Mouse (Mus musculus): Measurements from ENCODE around the gene Msto1. TPM values are rescaled to one million over a fixed set of nuclear protein-coding genes. Genes with fewer than 3 reads are reported as not detected.
"Not testable (repeated sequence)": the region's sequence is repeated elsewhere in the genome, so short reads cannot be mapped to it uniquely, and the experiment has no call there.

The Msto1 gene
- 10 to 100 TPM; 21.4 to 25.6 (median 23.9) TPM for total RNA-seq (2022)

DNA sequence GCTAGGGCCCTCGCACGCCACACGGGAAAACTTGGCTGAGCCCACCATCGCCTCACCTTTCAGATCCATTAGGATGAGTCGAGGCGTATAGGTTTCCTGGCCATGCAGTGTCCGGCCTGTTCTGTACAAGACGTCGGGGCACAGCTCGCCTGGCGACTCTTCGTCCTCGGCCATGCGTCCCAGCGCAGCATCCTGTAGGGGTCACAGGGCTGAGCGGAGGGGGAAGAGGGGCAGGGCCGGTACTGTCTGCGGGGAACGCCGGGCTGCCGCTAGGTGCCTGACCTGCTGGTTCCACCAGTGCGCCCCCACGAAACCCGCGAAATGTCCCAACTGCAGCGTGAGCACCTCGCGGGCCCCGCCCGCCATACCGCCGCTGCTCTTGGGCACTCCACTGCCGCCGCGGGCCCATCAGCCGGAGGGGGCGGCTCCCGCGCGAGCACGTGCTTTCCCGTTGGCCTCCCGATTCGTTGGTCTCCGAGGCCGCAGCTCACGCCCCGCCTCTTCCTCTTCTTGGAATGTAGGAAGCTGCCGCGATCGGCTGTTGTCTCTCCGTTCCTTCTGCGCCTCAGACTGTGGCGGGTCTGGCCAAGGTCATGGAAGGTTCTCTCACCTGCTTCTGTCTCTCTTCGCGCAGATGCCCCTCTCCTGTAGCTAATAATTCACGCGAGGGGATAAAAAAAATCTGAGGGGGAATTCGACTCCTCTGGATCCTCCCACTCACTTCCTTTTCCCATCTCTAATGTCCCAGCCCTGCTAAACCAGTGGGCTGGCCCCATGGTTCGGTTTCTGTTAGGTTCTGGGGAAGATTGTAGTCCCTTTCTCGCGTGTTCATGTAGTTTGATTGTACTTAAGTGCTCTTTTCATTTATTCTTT, at the start of gene Msto1:
Gene Msto1, minus strand, starts transcription at position 489 of the 873 bp plus-strand sequence.
- peak; percentile 85 to 91 for DNase-seq (ENCODE audit: low spot score in 2 of 2)

DNA sequence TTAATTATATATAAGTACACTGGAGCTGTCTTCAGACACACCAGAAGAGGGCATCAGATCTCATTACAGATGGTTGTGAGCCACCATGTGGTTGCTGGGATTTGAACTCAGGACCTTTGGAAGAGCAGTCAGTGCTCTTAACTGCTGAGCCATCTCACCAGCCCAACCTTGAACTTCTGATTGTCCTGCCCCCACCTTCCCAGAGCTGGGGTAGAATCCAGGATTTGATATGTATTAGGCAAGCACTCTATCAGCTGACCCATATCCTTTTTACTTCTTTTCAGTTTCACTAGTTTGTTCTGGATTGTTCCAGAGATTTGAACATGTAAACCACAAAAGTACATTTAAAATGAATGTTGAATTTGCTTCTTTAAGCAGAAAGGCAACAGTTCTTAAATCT, 49.4 kb upstream of the Msto1 start:
- not testable (repeated sequence) for DNase-seq (ENCODE audit: low spot score in 2 of 2)

DNA sequence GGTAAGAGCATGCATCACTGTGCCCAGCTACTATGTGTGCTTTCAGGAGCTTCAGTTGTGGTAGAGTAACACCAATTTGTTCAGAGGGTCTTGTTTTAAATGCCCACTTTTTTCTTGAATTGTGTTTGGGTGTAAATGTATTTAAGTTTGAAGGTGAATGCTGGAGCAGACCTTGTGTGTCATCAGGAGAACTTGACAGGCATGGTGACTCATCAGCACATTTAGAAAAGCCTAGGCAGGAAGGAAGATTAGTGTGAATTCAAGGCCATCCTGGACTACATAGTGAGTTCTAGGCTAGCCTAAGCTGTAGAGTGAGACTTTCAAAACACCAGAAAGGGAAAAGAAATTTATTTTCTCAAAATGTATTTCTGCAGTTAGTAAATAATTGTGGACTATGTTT, 39.9 kb upstream of the Msto1 start:
- DNase-seq (ENCODE audit: low spot score in 2 of 2): no peak

DNA sequence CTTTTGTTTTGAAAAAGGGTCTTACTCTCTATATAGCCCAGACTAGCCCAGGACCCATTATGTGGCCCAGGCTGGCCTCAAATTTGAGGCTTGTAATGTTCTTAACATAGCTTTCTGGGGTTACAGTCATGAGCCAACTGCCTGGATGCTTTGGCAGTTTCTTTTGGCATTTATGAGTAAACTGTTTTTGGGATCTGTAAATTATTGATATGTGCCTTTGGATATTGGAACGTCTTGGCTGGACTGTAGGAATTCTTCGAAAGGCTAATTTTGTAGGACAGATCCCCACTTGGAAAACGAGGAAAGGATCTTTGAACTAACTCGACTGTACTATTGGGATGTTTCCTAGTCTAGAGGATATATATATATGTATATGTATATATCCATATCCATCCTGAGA, 39.4 kb upstream of the Msto1 start:
- no peak for DNase-seq (ENCODE audit: low spot score in 2 of 2)

DNA sequence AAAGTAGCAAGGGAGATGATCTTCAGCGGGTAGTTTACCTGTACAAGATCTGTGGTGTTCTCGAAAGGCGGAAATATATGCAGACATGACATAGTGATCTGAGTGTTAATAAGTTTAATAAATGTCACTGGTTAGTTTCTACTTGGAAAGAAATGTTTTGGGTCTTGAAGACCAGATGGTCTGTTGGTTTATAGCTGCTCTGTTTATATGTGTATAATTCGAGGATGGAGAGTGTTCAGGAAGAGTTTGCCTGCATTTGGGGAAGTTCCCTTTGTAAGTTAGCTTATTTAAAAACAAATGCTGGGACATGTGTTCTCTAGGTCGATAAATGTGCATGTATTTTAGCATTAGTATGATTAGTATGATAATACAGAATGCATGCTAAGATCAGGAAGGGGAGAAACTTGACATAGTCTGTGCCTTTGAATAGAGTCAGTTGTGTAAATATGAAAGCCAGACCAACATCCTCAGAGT, 37.6 kb upstream of the Msto1 start:
- no peak for DNase-seq (ENCODE audit: low spot score in 2 of 2)

DNA sequence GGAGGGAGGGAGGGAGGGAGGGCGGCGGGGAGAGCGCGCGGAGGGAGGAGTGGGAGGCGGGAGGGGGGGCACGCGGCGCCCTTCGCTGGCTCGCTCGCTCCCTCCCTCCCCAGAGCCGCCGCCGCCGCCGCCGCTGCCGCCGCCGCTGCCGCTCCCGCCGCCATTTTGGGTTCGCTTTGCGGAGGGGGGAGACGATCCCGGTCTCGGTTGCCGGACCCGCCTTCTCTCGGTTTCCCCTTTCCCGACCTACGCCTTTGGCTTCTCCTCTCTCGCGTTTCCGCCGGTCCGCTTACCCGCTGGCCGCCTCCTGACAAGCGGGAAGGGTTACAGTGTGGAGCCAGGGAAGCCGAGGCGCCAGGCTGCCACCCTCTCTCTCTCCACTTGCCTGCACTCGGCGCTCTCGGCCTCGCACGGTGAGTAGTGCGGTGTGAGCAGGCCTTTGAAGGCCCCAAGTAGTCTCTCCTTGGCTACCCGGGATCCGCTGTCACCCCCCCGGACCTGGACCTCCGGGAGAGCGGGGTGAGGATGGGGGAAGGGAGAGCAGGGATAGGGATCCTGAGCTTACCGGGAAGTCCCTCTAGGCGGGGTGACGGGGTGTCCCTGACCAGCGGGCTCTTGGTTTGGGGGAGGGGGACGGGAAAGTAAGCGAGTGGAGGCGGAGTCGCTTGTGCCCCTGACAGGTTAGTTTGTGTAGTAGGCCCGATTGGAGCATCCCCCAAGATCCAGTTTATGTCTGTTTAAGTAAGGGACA, 37.0 kb upstream of the Msto1 start, which contains the start of the genes Ash1l and Dap3:
Gene Ash1l, plus strand, starts transcription at position 47 of the 751 bp plus-strand sequence.
Gene Dap3, minus strand, starts transcription at position 606 of the 751 bp plus-strand sequence.
- DNase-seq (ENCODE audit: low spot score in 2 of 2): peak; percentile 63 to 67

DNA sequence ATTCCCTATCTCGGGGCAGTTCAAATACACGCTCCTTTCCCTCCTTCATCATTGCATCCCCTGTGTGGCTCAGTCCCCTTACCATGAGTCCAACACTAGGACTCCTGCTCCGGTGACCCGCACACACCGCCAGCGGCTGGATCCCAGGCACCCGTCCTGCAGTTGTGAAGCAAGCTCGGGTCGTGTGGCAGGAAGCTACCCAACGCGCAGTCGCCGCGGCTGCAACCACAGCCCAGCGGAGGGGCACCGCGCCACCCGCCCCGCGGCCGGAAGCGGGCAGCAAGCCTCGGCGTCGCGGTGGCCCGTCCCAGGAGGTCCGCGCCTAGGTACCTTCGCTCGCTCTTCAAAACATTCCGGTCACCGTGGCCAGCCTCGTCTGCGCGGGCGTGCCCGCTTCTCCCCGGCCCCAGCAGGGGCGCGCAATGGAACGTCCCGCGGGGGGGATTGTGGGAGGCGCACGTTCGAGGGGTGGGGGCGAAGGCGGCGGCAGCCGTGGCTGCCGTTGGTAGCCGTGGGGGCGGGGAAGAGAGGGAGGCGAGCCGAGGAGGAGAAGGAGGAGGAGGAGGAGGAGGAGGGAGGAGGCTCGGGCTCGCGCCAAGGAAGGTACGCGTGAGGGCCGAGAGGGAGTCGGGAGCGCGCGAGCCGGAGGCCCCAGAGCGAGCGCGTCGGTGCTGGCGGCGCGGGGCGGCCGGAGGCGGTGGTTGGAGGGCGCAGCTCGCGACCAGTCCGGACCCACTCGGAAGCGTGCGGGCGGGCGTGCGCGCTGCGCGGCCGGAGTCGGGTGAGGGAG, 36.2 kb upstream of the Msto1 start:
- DNase-seq (ENCODE audit: low spot score in 2 of 2): peak; percentile 68 to 81

DNA sequence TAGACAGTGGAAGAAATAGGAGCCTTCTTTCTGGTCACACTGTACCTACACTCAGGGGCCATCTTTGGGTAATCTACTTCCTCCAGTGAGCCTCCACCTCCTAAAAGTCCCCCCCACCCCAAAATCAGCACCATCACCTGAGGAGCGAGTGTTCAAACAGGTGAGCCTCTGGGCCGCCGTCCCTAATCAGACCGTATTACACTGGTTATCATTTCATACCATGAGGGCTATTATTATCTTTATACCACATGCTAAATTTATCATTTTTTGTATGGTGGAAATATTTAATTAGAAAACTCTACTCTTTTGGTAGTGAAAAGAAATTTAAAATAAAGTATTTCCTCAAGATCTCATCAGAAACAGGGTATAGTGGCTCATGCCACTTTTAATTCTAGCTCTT, 30.3 kb upstream of the Msto1 start:
- DNase-seq (ENCODE audit: low spot score in 2 of 2): no peak

DNA sequence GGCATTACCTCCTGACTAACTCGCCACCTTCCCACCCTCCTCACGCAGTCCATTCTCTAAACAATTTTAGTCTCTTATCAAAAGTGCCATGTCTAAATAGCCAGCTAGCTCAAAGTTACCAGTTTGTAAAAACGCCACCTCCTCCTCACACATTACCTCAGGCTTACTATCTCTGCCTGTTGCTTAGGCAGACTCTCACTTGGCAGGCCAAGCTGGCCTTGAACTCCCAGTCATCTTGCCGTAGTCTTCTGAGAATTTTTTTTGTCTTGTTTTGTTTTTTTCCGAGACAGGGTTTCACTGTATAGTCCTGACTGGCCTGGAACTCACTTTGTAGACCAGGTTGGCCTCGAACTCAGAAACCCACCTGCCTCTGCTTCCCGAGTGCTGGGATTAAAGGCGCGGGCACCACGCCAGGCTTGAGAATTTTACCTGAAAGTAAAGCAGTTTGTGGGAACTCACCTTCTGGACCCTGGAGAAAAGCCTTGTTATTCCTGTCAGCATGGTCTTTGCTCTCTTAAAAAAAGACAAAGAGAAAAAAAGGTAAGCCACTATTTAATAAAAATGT, 28.6 kb upstream of the Msto1 start:
- DNase-seq (ENCODE audit: low spot score in 2 of 2): no peak

DNA sequence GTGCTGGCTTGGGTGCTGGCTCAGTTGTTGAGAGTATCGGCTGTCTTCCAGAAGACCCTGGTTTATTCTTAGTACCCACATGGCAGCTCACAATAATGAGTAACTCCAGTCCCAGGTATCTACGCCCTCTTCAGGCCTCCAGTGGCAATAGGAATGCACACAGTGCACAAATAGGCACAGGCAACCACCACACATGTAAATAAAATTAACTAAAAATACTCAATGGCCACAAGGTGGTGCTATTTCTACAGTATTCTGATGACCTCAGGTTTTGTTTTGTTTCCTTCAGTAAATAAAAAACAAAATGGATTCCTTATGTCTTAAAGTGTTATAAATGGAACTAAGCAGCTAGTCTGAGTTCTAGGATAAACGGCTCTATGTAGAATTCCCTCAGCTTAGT, 25.9 kb upstream of the Msto1 start:
- no peak for DNase-seq (ENCODE audit: low spot score in 2 of 2)

DNA sequence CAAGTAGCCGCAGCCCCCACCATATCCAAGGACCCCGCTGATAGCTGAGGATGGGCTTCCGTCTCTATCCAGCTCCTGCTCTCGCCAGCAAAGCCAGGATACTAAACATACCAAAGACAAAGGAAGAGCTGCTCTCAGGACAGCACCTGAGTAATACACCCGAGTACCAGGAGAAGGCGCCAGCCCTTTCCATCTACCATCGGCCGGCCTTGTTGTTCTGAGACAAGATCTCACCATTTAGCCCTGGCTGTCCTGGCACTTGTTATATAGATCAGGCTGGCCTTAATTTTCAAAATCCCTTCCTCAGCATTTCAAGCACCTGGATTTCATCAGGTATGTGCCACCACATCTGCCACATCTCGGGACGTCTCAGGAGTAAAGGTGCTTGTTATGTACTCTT, 25.3 kb upstream of the Msto1 start:
- no peak for DNase-seq (ENCODE audit: low spot score in 2 of 2)

DNA sequence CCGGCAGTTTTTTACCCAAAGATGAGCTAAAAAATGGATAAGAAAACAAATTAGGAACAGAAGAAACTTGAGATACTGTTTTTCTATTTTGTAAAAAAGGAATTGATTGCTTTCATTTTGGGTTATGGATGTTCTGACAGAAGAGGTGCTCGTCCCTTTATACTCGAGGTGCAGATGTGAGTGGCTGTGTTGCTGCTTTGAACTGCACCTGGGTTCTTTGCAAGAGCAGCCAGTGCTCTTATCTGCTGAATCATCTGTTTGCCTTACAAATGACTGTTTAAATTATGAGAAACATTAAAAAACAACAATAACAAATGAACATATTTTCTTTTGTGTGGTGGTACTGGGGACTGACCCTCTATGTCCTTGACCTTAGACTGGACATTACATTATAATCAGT, 15.7 kb upstream of the Msto1 start:
- DNase-seq (ENCODE audit: low spot score in 2 of 2): no peak

DNA sequence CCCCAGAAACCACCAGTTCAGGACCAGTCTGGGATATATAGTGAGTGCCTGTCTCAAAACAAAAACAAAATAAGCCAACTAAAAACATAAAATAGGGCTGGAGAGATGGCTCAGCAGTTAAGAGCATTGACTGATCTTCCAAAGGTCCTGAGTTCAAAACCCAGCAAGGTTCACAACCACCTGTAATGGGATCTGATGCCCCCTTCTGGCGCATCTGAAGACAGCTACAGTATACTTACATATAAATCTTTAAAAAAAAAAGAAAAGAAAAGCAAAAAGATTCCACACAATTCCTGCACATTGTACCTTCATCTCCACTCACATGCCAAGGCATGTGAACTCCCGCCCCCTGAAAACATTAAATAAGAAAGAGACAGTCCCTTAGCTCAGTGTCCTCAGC, 11.9 kb upstream of the Msto1 start:
- DNase-seq (ENCODE audit: low spot score in 2 of 2): no peak

DNA sequence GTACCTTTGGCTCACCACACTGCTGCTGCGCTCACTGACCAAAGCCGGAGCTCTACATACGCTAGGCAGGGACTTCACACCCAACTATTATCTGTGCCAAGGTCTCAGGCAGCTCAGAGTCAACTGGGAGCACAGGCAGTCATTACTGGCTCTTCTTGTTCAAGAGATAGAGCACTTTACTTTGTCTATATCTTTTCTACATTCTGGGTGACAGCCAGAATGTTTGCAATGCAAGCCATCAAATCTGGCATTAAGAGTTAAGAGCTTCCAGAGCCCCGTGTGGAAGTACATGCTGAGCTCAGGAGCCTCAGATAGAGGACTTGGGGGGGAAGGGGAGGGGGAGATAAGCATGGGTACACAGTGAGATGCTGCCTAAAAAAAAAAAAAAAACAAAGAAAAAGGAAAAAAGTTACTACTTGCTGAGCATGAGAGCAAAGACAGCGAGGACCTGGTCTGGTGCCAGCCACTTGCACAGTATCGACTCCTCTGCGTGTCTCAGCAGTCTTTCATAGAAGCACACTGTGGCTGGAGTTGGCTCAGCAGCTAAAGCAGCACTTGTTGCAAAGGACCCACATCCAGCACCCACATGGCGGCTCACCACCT, 10.3 kb upstream of the Msto1 start:
- no peak for DNase-seq (ENCODE audit: low spot score in 2 of 2)

DNA sequence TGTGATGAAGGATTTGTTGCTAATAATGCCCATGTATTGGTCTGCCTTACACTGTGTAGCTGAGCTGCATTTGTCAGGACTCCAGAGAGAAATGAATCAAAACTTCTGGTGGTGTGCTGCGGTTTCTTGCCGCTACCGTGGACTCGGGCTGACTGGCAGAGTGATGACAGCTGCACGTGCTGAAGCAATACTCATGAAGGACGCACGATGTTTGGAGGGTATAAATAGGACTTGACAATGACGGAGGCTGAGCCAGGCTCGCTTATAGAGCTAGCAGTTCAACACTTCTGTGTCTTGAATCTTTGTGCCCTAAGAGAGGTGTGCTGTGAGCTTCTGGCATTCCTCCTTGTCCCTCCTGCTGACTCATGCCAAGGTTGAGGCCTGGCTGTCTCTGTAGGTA, 7.6 kb upstream of the Msto1 start:
- DNase-seq (ENCODE audit: low spot score in 2 of 2): no peak

DNA sequence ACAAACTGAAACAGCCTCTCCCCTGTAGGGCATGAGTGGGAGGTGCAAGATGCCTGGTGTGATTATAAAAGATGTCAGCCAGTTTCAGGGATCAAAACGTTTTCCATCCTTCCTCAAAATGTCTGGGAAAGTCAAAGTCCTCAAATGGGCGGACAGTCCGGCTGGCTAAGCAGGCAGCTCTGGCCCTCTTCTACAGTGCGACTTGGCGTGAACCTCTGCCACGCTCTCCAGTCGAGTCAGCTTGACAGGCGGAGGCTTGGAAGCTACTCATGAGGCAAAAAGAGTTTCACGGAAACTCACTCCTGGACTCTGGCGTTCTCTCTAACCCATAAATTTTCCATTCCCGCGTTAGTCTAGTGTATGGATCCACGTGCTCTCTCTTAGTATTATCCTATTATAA, 5.2 kb upstream of the Msto1 start:
- DNase-seq (ENCODE audit: low spot score in 2 of 2): no peak

DNA sequence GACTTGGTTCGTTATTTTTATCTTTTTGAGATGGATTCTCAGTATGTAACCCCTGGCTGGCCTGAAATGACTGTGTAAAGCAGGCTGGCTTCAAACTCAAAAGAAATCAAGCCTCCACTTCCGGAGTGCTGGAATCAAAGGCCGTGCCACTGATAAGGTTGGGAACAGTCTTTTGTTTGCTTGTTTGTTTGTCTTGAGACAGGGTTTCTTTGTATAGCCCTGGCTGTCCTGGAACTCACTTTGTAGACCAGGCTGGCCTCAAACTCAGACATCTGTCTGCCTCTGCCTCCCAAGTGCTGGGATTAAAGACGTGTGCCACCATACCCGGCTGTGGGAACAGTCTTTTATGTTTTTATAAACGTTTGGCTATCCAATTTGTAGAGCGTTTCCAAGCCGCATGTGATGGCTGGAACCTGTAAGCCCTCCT, 598 bp upstream of the Msto1 start:
- DNase-seq (ENCODE audit: low spot score in 2 of 2): no peak

DNA sequence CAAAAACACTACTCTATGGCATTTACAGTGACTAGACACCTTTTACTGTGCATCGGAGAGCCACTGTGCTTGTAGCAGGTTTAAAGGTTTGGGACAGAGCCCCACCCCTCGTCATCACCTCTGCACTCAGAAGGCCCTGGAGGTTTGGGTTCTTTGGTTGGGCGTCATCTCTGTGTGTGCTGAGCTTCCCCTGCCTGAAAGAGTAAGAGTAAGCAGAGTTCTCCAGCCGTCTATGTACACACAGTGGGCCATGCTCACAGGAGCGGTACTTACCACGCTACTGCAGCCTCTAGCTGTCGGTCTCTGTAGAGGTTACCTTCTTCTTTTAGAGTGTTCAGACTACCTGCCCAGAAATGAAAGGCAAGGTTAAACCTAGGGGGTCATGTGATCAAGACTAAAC, 1.2 kb downstream of the Msto1 start:
- DNase-seq (ENCODE audit: low spot score in 2 of 2): no peak

DNA sequence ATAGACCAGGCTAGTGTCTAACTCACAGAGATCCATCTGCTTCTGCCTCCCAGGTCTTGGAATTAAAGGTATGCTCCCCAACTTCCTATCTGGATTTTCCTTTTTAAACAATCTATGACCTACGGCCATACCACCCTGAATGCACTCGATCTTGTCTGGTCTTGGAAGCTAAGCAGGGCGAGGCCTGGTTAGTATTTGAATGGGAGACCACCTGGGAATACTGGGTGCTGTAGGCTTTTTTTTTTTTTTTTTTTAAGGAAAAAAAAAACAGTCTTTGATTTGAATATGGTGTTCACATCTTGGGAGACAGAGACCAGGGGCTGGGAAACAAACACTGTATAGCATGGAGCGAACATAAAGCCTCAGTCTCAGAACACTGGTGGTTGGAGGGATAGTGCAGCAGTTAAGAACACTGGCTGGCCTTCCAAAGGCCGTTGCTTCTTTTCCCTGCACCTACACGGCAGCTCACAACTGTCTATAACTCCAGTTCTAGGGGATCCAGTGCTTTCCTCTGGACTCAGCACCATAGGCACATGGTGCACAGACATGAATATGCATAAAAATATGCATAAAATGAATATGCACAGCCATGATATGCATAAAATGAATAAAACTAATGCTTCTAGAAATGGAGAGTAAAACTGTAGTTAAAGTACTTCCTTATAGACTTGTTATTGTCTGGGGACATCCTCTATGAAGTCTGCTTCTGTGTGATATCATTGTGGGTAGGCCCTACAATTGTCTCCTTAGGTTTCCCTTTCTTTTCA, 7.2 kb downstream of the Msto1 start:
- DNase-seq (ENCODE audit: low spot score in 2 of 2): no peak

DNA sequence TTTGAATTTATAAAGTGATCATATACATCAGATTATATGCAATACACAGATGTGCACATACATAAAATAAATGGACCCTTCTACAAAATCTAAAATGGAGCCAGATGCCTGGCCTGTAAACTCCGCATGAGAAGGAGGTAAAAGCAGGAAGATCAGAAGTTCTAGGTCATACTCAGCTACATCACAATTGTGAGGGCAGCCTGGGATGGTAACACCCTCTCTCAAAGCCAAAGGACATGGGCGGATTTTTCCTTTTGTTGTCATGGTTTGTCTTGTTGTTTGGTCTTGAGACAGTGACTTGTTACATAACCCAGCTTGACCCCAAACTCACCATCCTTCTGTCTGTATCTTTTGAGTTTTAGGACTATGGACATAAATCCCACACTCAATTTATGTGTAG, 8.1 kb downstream of the Msto1 start:
- DNase-seq (ENCODE audit: low spot score in 2 of 2): no peak

All from left cerebral cortex, adult 8-10 months (tissue).